Mouse (Mus musculus): ENCODE measurements around the gene Lamtor1.

DNA sequence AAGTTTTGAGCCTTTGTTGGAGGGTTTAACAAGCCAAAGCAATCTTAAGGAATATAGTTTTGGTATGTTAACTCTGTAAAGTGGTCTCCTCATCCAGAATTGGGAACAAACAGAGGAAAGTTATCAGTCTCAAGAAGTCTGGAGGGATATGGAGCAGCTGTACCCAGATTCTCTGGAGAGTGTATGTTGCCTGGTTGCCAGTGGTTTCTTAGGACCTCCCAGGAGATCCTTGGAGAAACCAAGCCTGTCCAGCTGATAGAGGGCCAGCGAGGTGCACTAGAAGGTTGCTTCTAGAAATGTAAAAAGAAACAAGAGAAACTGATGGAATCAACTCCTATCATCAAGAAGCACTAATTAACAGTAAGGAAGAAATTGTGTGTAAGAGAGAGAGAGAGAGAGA, 45.9 kb downstream of the Lamtor1 start:
- no peak for TF ChIP-seq POLR2A (IDR thresholded peaks at IDR 0.05; ENCODE audit: low read depth, low read length)
- no peak for TF ChIP-seq E2F4 (IDR thresholded peaks at IDR 0.05; ENCODE audit: insufficient replicate concordance, low read depth, low read length)
- no peak for TF ChIP-seq ETS1 (conservative IDR thresholded peaks at IDR 0.05; ENCODE audit: low read depth, low read length)
- TF ChIP-seq ELF1 (IDR thresholded peaks at IDR 0.05; ENCODE audit: low read depth, low read length), result no peak
- TF ChIP-seq CTCF (conservative IDR thresholded peaks at IDR 0.05 in 1 of 2, IDR thresholded peaks at IDR 0.05 in 1 of 2; ENCODE audit: low read depth in 2 of 2, low read length in 2 of 2), result no peak
- TF ChIP-seq HCFC1 (IDR thresholded peaks at IDR 0.05; ENCODE audit: low read depth, low read length), result no peak
- no peak for TF ChIP-seq RCOR1 (conservative IDR thresholded peaks at IDR 0.05; ENCODE audit: low read depth, low read length)
- TF ChIP-seq EP300 (IDR thresholded peaks at IDR 0.05; ENCODE audit: low read length), result no peak

Data from CH12.LX (cell line).